Mouse (Mus musculus): Measurements from ENCODE around the gene Hspb9.

DNA sequence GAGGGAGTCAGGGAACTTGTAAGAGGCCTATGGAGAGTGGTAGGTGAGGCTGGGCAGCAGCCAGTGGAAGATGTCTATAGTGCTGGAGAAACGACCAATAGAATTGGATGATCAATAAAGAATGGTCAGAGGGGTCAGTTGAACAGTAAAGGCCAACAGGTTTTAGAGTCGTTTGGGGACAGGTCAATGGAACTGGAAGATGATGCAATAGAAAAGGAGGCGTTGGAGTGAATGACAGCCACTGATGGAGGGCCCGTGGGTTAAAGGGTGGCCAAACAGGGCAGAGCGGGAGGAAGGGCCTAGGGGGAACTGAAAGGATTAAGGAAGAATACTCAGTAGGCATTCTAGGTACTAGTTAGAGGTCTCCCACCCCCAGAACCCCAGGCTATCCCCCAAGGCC is 33.5 kb downstream of the Hspb9 start:
- no peak for TF ChIP-seq UBTF (IDR thresholded peaks at IDR 0.05; ENCODE audit: borderline replicate concordance, insufficient read depth, low read depth, low read length)
- no peak for TF ChIP-seq MXI1 (IDR thresholded peaks at IDR 0.05; ENCODE audit: low read depth, low read length)
- TF ChIP-seq CHD1 (IDR thresholded peaks at IDR 0.05; ENCODE audit: low read depth, low read length) = no peak
